Mouse (Mus musculus) stomach, postnatal 0 days (tissue): ENCODE measurements around the gene Prkcb.

Experiments used
- CTCF ChIP-seq: IDR thresholded peaks from 2 replicates; pipeline ENCODE4 v1.5.1; 2016; ENCODE audit warnings: antibody characterized with exemption, low read depth, mild to moderate bottlenecking, moderate library complexity
- EP300 ChIP-seq: optimal IDR thresholded peaks from 2 replicates; pipeline ENCODE3; 2016; ENCODE audit warnings: antibody characterized with exemption

DNA sequence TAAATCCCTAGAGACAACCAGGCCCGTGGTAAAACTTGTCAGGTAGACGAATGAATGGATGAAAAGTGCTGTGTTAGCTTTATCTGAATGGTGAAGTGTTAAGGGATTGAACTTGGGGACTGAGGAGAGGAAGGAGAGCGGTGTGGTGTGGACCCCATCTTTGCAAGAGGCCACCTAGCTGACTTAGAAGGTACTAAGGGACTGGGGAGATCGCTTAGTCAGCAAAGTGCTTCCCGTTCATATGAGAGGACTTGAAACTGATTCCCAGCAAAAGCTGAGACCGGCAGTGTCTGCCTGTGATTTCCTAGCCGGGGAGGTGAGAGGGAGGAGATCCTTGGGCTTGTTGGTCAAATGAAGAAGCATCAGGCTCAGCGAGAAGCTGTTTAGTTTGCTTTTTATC lies 164.1 kb downstream of the Prkcb start:
- TF ChIP-seq EP300 (no peak), CTCF (no peak)
